Mouse (Mus musculus): ENCODE measurements around the gene Asprv1.

Asprv1 gene

DNA sequence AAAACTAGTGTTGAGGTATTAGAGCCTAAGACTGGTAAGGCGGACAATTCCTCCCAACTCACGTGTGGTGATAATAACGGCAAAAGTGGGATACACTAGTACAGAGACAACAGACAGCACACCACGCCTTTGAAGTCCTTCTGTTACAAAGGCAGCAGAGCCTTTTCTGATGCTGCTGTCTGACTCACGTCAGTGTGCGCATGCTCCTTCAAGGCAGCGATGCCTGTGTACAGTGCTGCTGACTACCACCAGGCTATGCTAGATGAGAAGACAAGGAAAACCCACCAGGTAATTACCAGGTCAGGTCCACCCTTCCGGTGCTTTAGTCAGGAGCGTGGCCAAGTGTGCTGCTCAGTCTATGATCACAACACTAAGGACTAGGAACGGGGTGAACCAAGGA is 39.1 kb downstream of the Asprv1 start:
- no peak for DNase-seq

DNA sequence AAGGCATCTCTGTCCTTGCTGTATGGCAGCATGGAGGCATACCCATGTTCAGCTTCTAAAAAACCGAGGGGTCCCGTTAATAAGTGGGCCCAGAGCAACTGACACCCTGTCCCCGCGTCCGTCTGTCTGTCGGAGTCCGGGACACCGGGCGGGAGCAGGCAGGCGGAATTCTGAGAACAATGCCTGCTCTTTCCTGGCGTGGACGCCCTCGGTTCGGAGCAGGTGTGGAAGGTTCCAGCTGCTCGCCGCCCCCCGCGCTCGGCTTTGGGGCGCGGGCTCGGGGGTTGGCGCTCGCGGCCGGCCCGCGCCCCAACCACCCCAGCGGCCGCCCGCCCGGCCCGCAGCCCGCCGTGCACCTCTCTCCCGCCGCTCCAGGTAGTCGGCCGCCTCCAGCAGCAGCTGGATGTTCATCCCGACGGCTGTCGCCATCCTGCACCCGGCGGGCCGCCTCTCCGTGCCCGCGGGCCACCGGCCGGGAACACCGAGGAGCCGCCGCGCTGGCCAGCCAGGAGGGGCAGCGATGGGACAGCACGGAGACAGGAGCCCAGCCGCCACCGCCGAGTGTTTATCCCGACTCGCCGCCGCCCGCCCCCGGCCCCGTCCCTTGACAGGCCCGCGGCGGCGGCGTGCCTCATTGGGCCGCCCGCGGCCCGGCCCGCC is 40.7 kb downstream of the Asprv1 start, which contains the start of gene Mxd1:
Mxd1 (minus strand) TSS at position 582 of the 660 bp plus-strand sequence.
- no peak for DNase-seq

- peak; percentile 100 for DNase-seq
Measured at GRCm38 (mm10) chr6:86669240-86669727, 41.3 kb downstream of the Asprv1 start.

GRCm38 (mm10) chr6:86670873-86671272 is 42.9 kb downstream of the Asprv1 start:
- peak; percentile 61 to 87 for DNase-seq

DNA sequence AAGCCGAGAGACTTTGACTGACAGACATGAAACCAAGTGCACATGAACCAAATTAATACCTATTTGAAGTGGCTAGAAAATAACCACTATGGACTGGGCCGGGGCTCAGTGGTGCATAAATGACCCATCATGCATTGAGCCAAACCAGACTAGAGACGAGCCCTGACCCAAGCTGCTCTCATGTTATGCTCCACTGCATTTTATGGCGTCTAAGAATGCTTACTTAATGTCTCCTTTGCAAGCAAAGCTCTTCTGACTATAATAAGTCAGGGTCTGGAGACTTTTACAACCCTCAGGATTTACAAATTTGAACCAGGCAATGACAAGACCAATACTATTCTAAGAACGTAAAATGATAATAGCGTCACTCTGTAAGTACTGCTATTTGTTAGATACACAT is 50.4 kb downstream of the Asprv1 start:
- DNase-seq = peak; percentile 63 to 82
